Mouse (Mus musculus) intestine, embryonic 14.5 days (tissue): Measurements from ENCODE around the gene March7. TPM values are rescaled to one million over a fixed set of nuclear protein-coding genes. Genes with fewer than 3 reads are reported as not detected.

Experiments
- ATAC-seq: fragments of 200-750 bp; cut with Nextera tagmentation; replicated peaks from 2 replicates; pipeline ENCODE4 v1.8.0; 2017; ENCODE audit warnings: low read depth, moderate number of reproducible peaks, moderate TSS enrichment, moderate library complexity; ENCODE audit not compliant: low FRiP score, low TSS enrichment
- DNase-seq: peaks from one replicate; pipeline ENCODE4 v3.0.0-alpha.2; 2018; ENCODE audit warnings: low spot score
- H3K27ac ChIP-seq: fragments of 300-500 bp; sonication (generic); 2 replicates; pipeline ENCODE4 v1.5.1; 2014; ENCODE audit warnings: low read depth, mild to moderate bottlenecking, control low read depth
- H3K27me3 ChIP-seq: fragments of 300-500 bp; sonication (generic); replicated peaks from 2 replicates; pipeline ENCODE4 v1.6.1; 2014; ENCODE audit warnings: low read length, control low read depth; ENCODE audit not compliant: control insufficient read depth, insufficient read depth
- H3K36me3 ChIP-seq: fragments of 300-500 bp; sonication (generic); 2 replicates; pipeline ENCODE4 v1.6.1; 2014; ENCODE audit warnings: low read length, control low read depth; ENCODE audit not compliant: control insufficient read depth, insufficient read depth
- H3K4me1 ChIP-seq: fragments of 300-500 bp; sonication (generic); replicated peaks from 2 replicates; pipeline ENCODE4 v1.6.1; 2014; ENCODE audit warnings: low read length, control low read depth, mixed read lengths; ENCODE audit not compliant: control insufficient read depth, insufficient read depth
- H3K4me2 ChIP-seq: fragments of 300-500 bp; sonication (generic); 2 replicates; pipeline ENCODE4 v1.6.1; 2014; ENCODE audit warnings: low read length
- H3K4me3 ChIP-seq: fragments of 300-500 bp; sonication (generic); 2 replicates; pipeline ENCODE4 v1.5.1; 2014; ENCODE audit warnings: low read depth, low read length, control low read depth, mixed read lengths
- H3K9ac ChIP-seq: fragments of 300-500 bp; sonication (generic); 2 replicates; pipeline ENCODE4 v1.6.1; 2014; ENCODE audit warnings: mild to moderate bottlenecking, low read length
- H3K9me3 ChIP-seq: fragments of 300-500 bp; sonication (generic); 2 replicates; pipeline ENCODE4 v1.6.1; 2016; ENCODE audit warnings: low read length, control low read depth; ENCODE audit not compliant: control insufficient read depth
- WGBS: fragments of 180-500 bp; shearing (Covaris S2); extraction: QIAGEN DNeasy Blood & Tissue Kit; methylation state at CpG from one replicate; pipeline ENCODE4 v1.1.7; 2014; 5-methylcytosine and 5-hydroxymethylcytosine counted together
- polyA plus RNA-seq: library from polyadenylated mRNA; unstranded; fragments of >200 nt; fragmentation: Nextera tagmentation; extraction: Ambion mirVana; gene quantifications from 2 replicates; pipeline ENCODE4 v1.2.1, GENCODE M21; 2014

The March7 gene
- polyA plus RNA-seq, 1 experiment from 2014 or later, result 71.7 TPM

GRCm38 (mm10) chr2:60259186-60259585, 49.5 kb downstream of the March7 start:
- WGBS, result 97% methylated on average over 5 of the region's 5 CpGs
- ATAC-seq, result no peak
- Histone ChIP-seq H3K36me3 (peaks cover 7% of the 10 kb centered on the region; the same call in 1 of the 2 replicates), H3K4me2 (no peak overlapping the region), H3K9me3 (no peaks in the 10 kb centered on the region), H3K4me3 (no peak overlapping the region), H3K4me1 (no peaks in the 10 kb centered on the region), H3K9ac (no peak overlapping the region), H3K27me3 (no peaks in the 10 kb centered on the region), H3K27ac (no peak overlapping the region)
- DNase-seq, result no peak

- Histone ChIP-seq H3K9ac (no peak overlapping the region), H3K4me1 (no peaks in the 10 kb centered on the region), H3K4me3 (no peak overlapping the region), H3K27ac (no peak overlapping the region), H3K9me3 (no peaks in the 10 kb centered on the region), H3K27me3 (no peaks in the 10 kb centered on the region), H3K4me2 (no peak overlapping the region), H3K36me3 (peaks cover 4% of the 10 kb centered on the region; the same call in 1 of the 2 replicates)
- ATAC-seq (no peak), DNase-seq (no peak)
- WGBS, result 82% methylated on average over 5 of the region's 5 CpGs
Measured at GRCm38 (mm10) chr2:60260621-60261350, 51.1 kb downstream of the March7 start.

- Histone ChIP-seq H3K4me2 (no peak overlapping the region), H3K9me3 (no peaks in the 10 kb centered on the region), H3K36me3 (no peaks in the 10 kb centered on the region), H3K27ac (no peak overlapping the region), H3K9ac (no peak overlapping the region), H3K4me1 (no peaks in the 10 kb centered on the region), H3K27me3 (no peaks in the 10 kb centered on the region), H3K4me3 (no peak overlapping the region)
- WGBS, result 46% methylated on average over 1 of the region's 1 CpGs
- ATAC-seq (no peak), DNase-seq (no peak)
Measured at GRCm38 (mm10) chr2:60267567-60267966, 57.9 kb downstream of the March7 start.

- DNase-seq (no peak), ATAC-seq (no peak)
- H3K27me3 ChIP-seq, result no peaks in the 10 kb centered on the region
- H3K36me3 ChIP-seq, result no peaks in the 10 kb centered on the region
- no peak overlapping the region for H3K4me2 ChIP-seq
- no peak overlapping the region for H3K4me3 ChIP-seq
- WGBS, result 89% methylated on average over 14 of the region's 14 CpGs
- H3K27ac ChIP-seq, result no peak overlapping the region
- no peaks in the 10 kb centered on the region for H3K9me3 ChIP-seq
- no peaks in the 10 kb centered on the region for H3K4me1 ChIP-seq
- no peak overlapping the region for H3K9ac ChIP-seq
Measured at GRCm38 (mm10) chr2:60269856-60270479, 60.3 kb downstream of the March7 start.

GRCm38 (mm10) chr2:60278627-60279026, 68.9 kb downstream of the March7 start:
- H3K36me3 ChIP-seq, result no peaks in the 10 kb centered on the region
- DNase-seq (no peak), ATAC-seq (no peak)
- no peak overlapping the region for H3K4me2 ChIP-seq
- H3K9me3 ChIP-seq, result no peaks in the 10 kb centered on the region
- 89% methylated on average over 4 of the region's 4 CpGs for WGBS
- peaks cover 9% of the 10 kb centered on the region for H3K4me1 ChIP-seq
- no peaks in the 10 kb centered on the region for H3K27me3 ChIP-seq
- no peak overlapping the region for H3K27ac ChIP-seq
- H3K9ac ChIP-seq, result no peak overlapping the region
- H3K4me3 ChIP-seq, result no peak overlapping the region

- peak overlapping the region; percentile 85 for H3K4me2 ChIP-seq
- H3K9me3 ChIP-seq, result no peaks in the 10 kb centered on the region
- no peaks in the 10 kb centered on the region for H3K36me3 ChIP-seq
- no peak overlapping the region for H3K27ac ChIP-seq
- WGBS, result 80% methylated on average over 4 of the region's 4 CpGs
- H3K4me1 ChIP-seq, result peaks cover 10% of the 10 kb centered on the region
- H3K4me3 ChIP-seq, result 0 out of 2 replicates have a peak overlapping the region, but pooled peaks have one; percentile 47
- DNase-seq, result no peak
- H3K9ac ChIP-seq, result no peak overlapping the region
- ATAC-seq, result no peak
- H3K27me3 ChIP-seq, result 0 out of 2 replicates have a peak, but pooled peaks cover 3% of the 10 kb centered on the region
Measured at GRCm38 (mm10) chr2:60282625-60283024, 72.9 kb downstream of the March7 start.

- Histone ChIP-seq H3K4me2 (peak overlapping the region; percentile 85), H3K4me1 (peaks cover 10% of the 10 kb centered on the region), H3K27me3 (0 out of 2 replicates have a peak, but pooled peaks cover 3% of the 10 kb centered on the region), H3K36me3 (no peaks in the 10 kb centered on the region), H3K9ac (peak overlapping the region; percentile 46), H3K4me3 (peak overlapping the region; percentile 47), H3K27ac (no peak overlapping the region), H3K9me3 (no peaks in the 10 kb centered on the region)
- WGBS, result 11% methylated on average over 9 of the region's 9 CpGs
- DNase-seq, result no peak
- ATAC-seq, result no peak
Measured at GRCm38 (mm10) chr2:60283208-60283750, 73.6 kb downstream of the March7 start.

- peak; percentile 88 for ATAC-seq
- H3K9me3 ChIP-seq, result no peaks in the 10 kb centered on the region
- DNase-seq, result peak; percentile 75
- peak overlapping the region; percentile 47 for H3K4me3 ChIP-seq
- 0 out of 2 replicates have a peak, but pooled peaks cover 3% of the 10 kb centered on the region for H3K27me3 ChIP-seq
- no peak overlapping the region for H3K27ac ChIP-seq
- H3K36me3 ChIP-seq, result no peaks in the 10 kb centered on the region
- H3K4me1 ChIP-seq, result peaks cover 10% of the 10 kb centered on the region
- H3K9ac ChIP-seq, result peak overlapping the region; percentile 46
- H3K4me2 ChIP-seq, result peak overlapping the region; percentile 85
- under 1% methylated on average over 42 of the region's 42 CpGs for WGBS
Measured at GRCm38 (mm10) chr2:60283751-60284466, 74.2 kb downstream of the March7 start.
